ENCODE assay signal across 8 mouse cellular contexts in genomic region chr2:38546222-38546621, GRCm38 (mm10).
DNase-seq lines count a peak whose midpoint lies in the region.

No protein-coding gene starts in this region.

- peak; percentile 76 for DNase-seq in urinary bladder, postnatal 14 days (ENCODE audit: low spot score)
- DNase-seq in urinary bladder, postnatal 10 days (ENCODE audit: low spot score): no peak
- peak; percentile 24 for DNase-seq in forelimb bud, embryonic 11.5 days (ENCODE audit: low read depth, low spot score)
- peak; percentile 75 for DNase-seq in kidney, adult 18-20 months
- DNase-seq in lung, postnatal 25 days (ENCODE audit: low spot score): peak; percentile 71
- no peak for DNase-seq in right cerebral cortex, postnatal 14 days
- DNase-seq in c-Kit-positive CD71-positive TER-119-positive erythroid progenitor cells, embryonic 14.5 days (ENCODE audit: low spot score): no peak
- DNase-seq in cerebellum, adult 18-20 months: no peak

Comparison
In these comparisons a context has a peak if more than half of its experiments do, and no peak if none do; other contexts are left out.
1. DNase-seq: peak in urinary bladder, postnatal 14 days (single experiment), forelimb bud, embryonic 11.5 days (single experiment), kidney, adult 18-20 months (single experiment) and lung, postnatal 25 days (single experiment); none in urinary bladder, postnatal 10 days (single experiment), right cerebral cortex, postnatal 14 days (single experiment), c-Kit-positive CD71-positive TER-119-positive erythroid progenitor cells, embryonic 14.5 days (single experiment) and cerebellum, adult 18-20 months (0 of 2).